Mouse (Mus musculus): ENCODE measurements around the gene Ddost.
A peak's percentile ranks its signal among the peaks of the same experiment; 100 is the strongest.

Ddost gene

GRCm38 (mm10) chr4:138304340-138305104, at the start of gene Ddost:
Ddost (plus strand) TSS chr4:138304730.
- DNase-seq (ENCODE audit: low spot score in 2 of 2), result peak; percentile 96 to 99

GRCm38 (mm10) chr4:138257116-138257687, 47.3 kb upstream of the Ddost start:
- DNase-seq (ENCODE audit: low spot score in 2 of 2), result no peak

GRCm38 (mm10) chr4:138258663-138259062, 45.9 kb upstream of the Ddost start:
- no peak for DNase-seq (ENCODE audit: low spot score in 2 of 2)

- no peak for DNase-seq (ENCODE audit: low spot score in 2 of 2)
These were observed 45.0 kb upstream of the Ddost start for GRCm38 (mm10) chr4:138259482-138259881.

GRCm38 (mm10) chr4:138261843-138262681, 42.5 kb upstream of the Ddost start:
- DNase-seq (ENCODE audit: low spot score in 2 of 2), result peak; percentile 93

GRCm38 (mm10) chr4:138267869-138268268, 36.7 kb upstream of the Ddost start:
- DNase-seq (ENCODE audit: low spot score in 2 of 2), result no peak

GRCm38 (mm10) chr4:138272011-138272997, 32.2 kb upstream of the Ddost start:
- peak; percentile 75 to 78 for DNase-seq (ENCODE audit: low spot score in 2 of 2)

GRCm38 (mm10) chr4:138278346-138278745, 26.2 kb upstream of the Ddost start:
- peak in 1 of 2 experiments; percentile 47 for DNase-seq (ENCODE audit: low spot score in 2 of 2)

GRCm38 (mm10) chr4:138282834-138283233, 21.7 kb upstream of the Ddost start:
- peak; percentile 45 to 71 for DNase-seq (ENCODE audit: low spot score in 2 of 2)

- no peak for DNase-seq (ENCODE audit: low spot score in 2 of 2)
These were observed 18.1 kb upstream of the Ddost start for GRCm38 (mm10) chr4:138286411-138286810.

- no peak for DNase-seq (ENCODE audit: low spot score in 2 of 2)
These were observed 15.8 kb upstream of the Ddost start for GRCm38 (mm10) chr4:138288691-138289090.

- no peak for DNase-seq (ENCODE audit: low spot score in 2 of 2)
These were observed 12.5 kb upstream of the Ddost start for GRCm38 (mm10) chr4:138292028-138292427.

- no peak for DNase-seq (ENCODE audit: low spot score in 2 of 2)
These were observed 11.1 kb upstream of the Ddost start for GRCm38 (mm10) chr4:138293261-138293948.

- no peak for DNase-seq (ENCODE audit: low spot score in 2 of 2)
These were observed 10.5 kb upstream of the Ddost start for GRCm38 (mm10) chr4:138293949-138294550.

- DNase-seq (ENCODE audit: low spot score in 2 of 2), result no peak
These were observed 3.2 kb upstream of the Ddost start for GRCm38 (mm10) chr4:138301271-138301780.

- no peak for DNase-seq (ENCODE audit: low spot score in 2 of 2)
These were observed 1.5 kb upstream of the Ddost start for GRCm38 (mm10) chr4:138303011-138303410.

GRCm38 (mm10) chr4:138303742-138304141, 788 bp upstream of the Ddost start:
- no peak for DNase-seq (ENCODE audit: low spot score in 2 of 2)

GRCm38 (mm10) chr4:138307025-138307424, 2.5 kb downstream of the Ddost start:
- DNase-seq (ENCODE audit: low spot score in 2 of 2), result no peak

- DNase-seq (ENCODE audit: low spot score in 2 of 2), result no peak
These were observed 3.2 kb downstream of the Ddost start for GRCm38 (mm10) chr4:138307739-138308138.

- DNase-seq (ENCODE audit: low spot score in 2 of 2), result no peak
These were observed 5.9 kb downstream of the Ddost start for GRCm38 (mm10) chr4:138310311-138310910.

Data from frontal cortex, postnatal 36 days (tissue).